Comparison of ENCODE assay signal across 11 mouse cellular contexts in the genomic region with DNA sequence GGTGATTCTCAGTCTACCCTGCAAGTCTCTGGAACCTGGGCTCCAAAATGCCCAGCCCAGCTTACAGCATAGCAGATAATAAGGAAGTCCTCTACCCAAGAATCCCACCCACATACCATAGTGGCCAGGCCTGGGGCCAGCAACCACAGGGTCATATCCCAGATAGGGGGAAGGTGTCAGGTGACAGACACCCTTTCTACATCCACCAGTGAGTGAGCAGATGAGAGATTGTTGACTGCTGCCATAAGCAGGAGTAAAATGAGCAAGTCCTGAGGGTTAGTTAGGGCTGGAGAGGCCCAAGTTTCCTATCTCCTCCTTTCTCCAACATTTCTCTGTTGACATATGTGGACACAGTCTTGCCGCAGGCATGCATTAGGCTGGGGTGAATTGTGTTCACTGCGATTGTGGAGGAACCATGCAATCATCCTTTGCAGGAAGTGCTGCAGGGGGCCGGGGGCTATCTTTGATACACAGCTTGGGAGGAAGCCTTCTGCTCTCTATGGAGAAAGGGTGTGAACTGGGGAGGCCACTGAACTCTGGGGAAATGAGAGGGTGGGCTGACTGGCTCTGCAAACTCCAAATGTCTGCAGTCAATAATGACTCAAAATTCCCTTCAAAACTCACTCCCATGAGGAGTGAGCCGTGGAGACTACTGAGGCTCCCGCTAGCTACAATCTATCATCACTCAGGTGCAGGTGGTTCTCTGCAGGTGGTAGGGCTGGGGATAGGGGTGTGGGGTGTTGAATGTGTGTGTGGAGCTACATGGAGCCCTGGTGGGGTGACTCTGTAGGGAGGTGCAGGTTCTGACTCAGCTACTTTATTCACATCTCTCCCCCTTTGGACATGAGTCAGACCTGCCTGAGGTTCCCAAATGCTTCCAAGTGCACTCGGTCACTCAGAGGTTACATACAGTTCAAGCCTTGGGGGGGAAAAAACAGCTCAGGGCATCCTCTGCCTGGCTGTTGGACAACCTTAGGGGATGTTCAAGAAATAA. TPM values are rescaled to one million over a fixed set of nuclear protein-coding genes. Genes with fewer than 3 reads are reported as not detected.
DNase-seq lines count a peak whose midpoint lies in the region; ATAC-seq and TF ChIP-seq lines count a peak whose summit lies in the region.
"Had no signal": no experiment of that assay in that cellular context is flagged by ENCODE, and none has a peak within 500 bp of the region (broad histone marks: within the 10 kb centered on the region; RNA-seq: fewer than 3 reads in every experiment).

No protein-coding gene starts in this region.

- no peak overlapping the region for H3K9ac ChIP-seq in midbrain, embryonic 11.5 days (ENCODE audit: low read length)
- H3K9ac ChIP-seq in midbrain, embryonic 13.5 days (replicated peaks) = no peak overlapping the region
- no peak overlapping the region for H3K9ac ChIP-seq in intestine, postnatal 0 days (ENCODE audit: low read depth, low read length)
- H3K9ac ChIP-seq: forebrain, embryonic 12.5 days had no signal

- no peaks in the 10 kb centered on the region for H3K36me3 ChIP-seq in midbrain, embryonic 11.5 days (ENCODE audit: control insufficient read depth, insufficient read depth, low read length)
- no peaks in the 10 kb centered on the region for H3K36me3 ChIP-seq in midbrain, embryonic 13.5 days
- H3K36me3 ChIP-seq in macrophage (ENCODE audit: inconsistent target) = 0 out of 2 replicates have a peak, but pooled peaks cover 4% of the 10 kb centered on the region
- no peaks in the 10 kb centered on the region for H3K36me3 ChIP-seq in intestine, postnatal 0 days (ENCODE audit: control insufficient read depth, insufficient read depth)
- H3K36me3 ChIP-seq: forebrain, embryonic 12.5 days had no signal

- no peak overlapping the region for H3K4me3 ChIP-seq in midbrain, embryonic 11.5 days (ENCODE audit: low read depth, low read length)
- no peak overlapping the region for H3K4me3 ChIP-seq in midbrain, embryonic 13.5 days (replicated peaks)
- peak overlapping the region; percentile 89 for H3K4me3 ChIP-seq in macrophage (ENCODE audit: inconsistent target)
- H3K4me3 ChIP-seq in intestine, postnatal 0 days (ENCODE audit: low read depth, low read length) = no peak overlapping the region
- H3K4me3 ChIP-seq: forebrain, embryonic 12.5 days had no signal

- no peak for ATAC-seq in midbrain, embryonic 11.5 days (ENCODE audit: low FRiP score)
- no peak for ATAC-seq in midbrain, embryonic 13.5 days
- ATAC-seq in intestine, postnatal 0 days = no peak
- ATAC-seq: midbrain, embryonic 16.5 days had no signal

- no peaks in the 10 kb centered on the region for H3K9me3 ChIP-seq in midbrain, embryonic 11.5 days (ENCODE audit: control insufficient read depth, low read length)
- H3K9me3 ChIP-seq in midbrain, embryonic 13.5 days = no peaks in the 10 kb centered on the region
- no peaks in the 10 kb centered on the region for H3K9me3 ChIP-seq in intestine, postnatal 0 days (ENCODE audit: control insufficient read depth)
- H3K9me3 ChIP-seq: forebrain, embryonic 12.5 days had no signal

- DNase-seq in midbrain, embryonic 11.5 days (ENCODE audit: low spot score, missing footprints) = peak; percentile 44
- DNase-seq in brain, adult 2 months (ENCODE audit: low read depth, low spot score) = peak; percentile 14
- peak; percentile 69 for DNase-seq in thymus, postnatal 25 days
- no peak for DNase-seq in kidney, postnatal 4 days
- DNase-seq in cerebellum, adult 9-10 months = no peak
- DNase-seq: cerebellum, postnatal 36 days had no signal

- 83% methylated on average over 6 of the region's 6 CpGs for WGBS in midbrain, embryonic 11.5 days
- WGBS in midbrain, embryonic 13.5 days = 86% methylated on average over 6 of the region's 6 CpGs
- WGBS in macrophage (ENCODE audit: missing documents) = 22% methylated on average over 6 of the region's 6 CpGs
- WGBS in intestine, postnatal 0 days = 66% methylated on average over 6 of the region's 6 CpGs

- H3K79me2 ChIP-seq in macrophage (ENCODE audit: inconsistent target) = peaks cover 65% of the 10 kb centered on the region

- H3K27me3 ChIP-seq in midbrain, embryonic 11.5 days (ENCODE audit: control insufficient read depth, insufficient read depth, low read length) = no peaks in the 10 kb centered on the region
- H3K27me3 ChIP-seq in midbrain, embryonic 13.5 days = no peaks in the 10 kb centered on the region
- H3K27me3 ChIP-seq in intestine, postnatal 0 days (replicated peaks; ENCODE audit: control insufficient read depth, insufficient read depth, low read length) = no peaks in the 10 kb centered on the region
- H3K27me3 ChIP-seq: forebrain, embryonic 12.5 days had no signal

- H3K27ac ChIP-seq in midbrain, embryonic 11.5 days (ENCODE audit: low read depth, low read length) = no peak overlapping the region
- H3K27ac ChIP-seq in midbrain, embryonic 13.5 days = no peak overlapping the region
- H3K27ac ChIP-seq in macrophage = peak overlapping the region; percentile 94
- no peak overlapping the region for H3K27ac ChIP-seq in intestine, postnatal 0 days (ENCODE audit: low read depth, low read length)
- H3K27ac ChIP-seq: forebrain, embryonic 12.5 days had no signal

- no peak overlapping the region for H3K4me2 ChIP-seq in midbrain, embryonic 11.5 days
- no peak overlapping the region for H3K4me2 ChIP-seq in midbrain, embryonic 13.5 days (replicated peaks)
- H3K4me2 ChIP-seq in intestine, postnatal 0 days (replicated peaks; ENCODE audit: low read depth) = no peak overlapping the region
- H3K4me2 ChIP-seq: forebrain, embryonic 12.5 days had no signal

- no peak for TF ChIP-seq CTCF in intestine, postnatal 0 days (IDR thresholded peaks at IDR 0.05; ENCODE audit: low read depth)

- no peaks in the 10 kb centered on the region for H3K4me1 ChIP-seq in midbrain, embryonic 11.5 days (ENCODE audit: control insufficient read depth, insufficient read depth, low read length)
- no peaks in the 10 kb centered on the region for H3K4me1 ChIP-seq in midbrain, embryonic 13.5 days (replicated peaks)
- no peaks in the 10 kb centered on the region for H3K4me1 ChIP-seq in intestine, postnatal 0 days (replicated peaks; ENCODE audit: control insufficient read depth, insufficient read depth, low read length)
- H3K4me1 ChIP-seq: forebrain, embryonic 12.5 days had no signal

RNA-seq across cellular contexts. Expression of a gene that starts 1.3 kb away (rescaled TPM):
- polyA plus RNA-seq in midbrain, embryonic 11.5 days (2014; fragmentation: Nextera tagmentation; extraction: Ambion mirVana) = 0.57 and 0.59 TPM in 2 replicates
- 0.61 and 0.87 TPM in 2 replicates for polyA plus RNA-seq in midbrain, embryonic 13.5 days (2015; fragmentation: Nextera tagmentation; extraction: Ambion mirVana)
- 100 to 1,000 TPM in 22 of 26 experiments, 10 to 100 TPM in 4; 30.2 to 203 (median 164) TPM for total RNA-seq in macrophage (2018; cell fraction: chromatin; rRNA removed)
- total RNA-seq in macrophage (2018; cell fraction: cytosol; rRNA removed) = 100 to 1,000 TPM; 247 to 519 (median 377) TPM
- total RNA-seq in macrophage (2018; cell fraction: nucleus; rRNA removed) = 100 to 1,000 TPM; 138 to 880 (median 577) TPM
- 418 to 531 TPM (median 505 TPM) in 3 replicates for polyA plus RNA-seq in macrophage (2018)
- polyA plus RNA-seq in intestine, postnatal 0 days (2015; fragmentation: Nextera tagmentation; extraction: Ambion mirVana) = 1.7 and 2.1 TPM in 2 replicates

RNA-seq across cellular contexts. Expression of a gene that starts 15.7 kb away (rescaled TPM):
- 38.7 and 42.2 TPM in 2 replicates for polyA plus RNA-seq in midbrain, embryonic 11.5 days (2014; fragmentation: Nextera tagmentation; extraction: Ambion mirVana)
- 38.5 and 41.6 TPM in 2 replicates for polyA plus RNA-seq in midbrain, embryonic 13.5 days (2015; fragmentation: Nextera tagmentation; extraction: Ambion mirVana)
- total RNA-seq in macrophage (2018; cell fraction: chromatin; rRNA removed) = 10 to 100 TPM in 18 of 26 experiments, 1 to 10 TPM in 8; 4.4 to 19.6 (median 13.5) TPM
- total RNA-seq in macrophage (2018; cell fraction: cytosol; rRNA removed) = 10 to 100 TPM; 10.8 to 27.4 (median 20.7) TPM
- total RNA-seq in macrophage (2018; cell fraction: nucleus; rRNA removed) = 10 to 100 TPM in 18 of 26 experiments, 1 to 10 TPM in 8; 5.3 to 18.1 (median 11.7) TPM
- polyA plus RNA-seq in macrophage (2018) = 16.8 to 38.8 TPM (median 21.1 TPM) in 3 replicates
- 37.9 and 38.2 TPM in 2 replicates for polyA plus RNA-seq in intestine, postnatal 0 days (2015; fragmentation: Nextera tagmentation; extraction: Ambion mirVana)

RNA-seq across cellular contexts. Expression of a gene that starts 50.2 kb away (rescaled TPM):
- 68.5 and 73.2 TPM in 2 replicates for polyA plus RNA-seq in midbrain, embryonic 11.5 days (2014; fragmentation: Nextera tagmentation; extraction: Ambion mirVana)
- 57.5 and 59.0 TPM in 2 replicates for polyA plus RNA-seq in midbrain, embryonic 13.5 days (2015; fragmentation: Nextera tagmentation; extraction: Ambion mirVana)
- total RNA-seq in macrophage (2018; cell fraction: chromatin; rRNA removed) = 10 to 100 TPM; 20.2 to 99.8 (median 58.3) TPM
- total RNA-seq in macrophage (2018; cell fraction: cytosol; rRNA removed) = 100 to 1,000 TPM in 13 of 26 experiments, 10 to 100 TPM in 13; 77.7 to 133 (median 99.5) TPM
- total RNA-seq in macrophage (2018; cell fraction: nucleus; rRNA removed) = 100 to 1,000 TPM in 8 of 26 experiments, 10 to 100 TPM in 18; 51.1 to 150 (median 89.2) TPM
- polyA plus RNA-seq in macrophage (2018) = 99.5 to 103 TPM (median 102 TPM) in 3 replicates
- 200 and 201 TPM in 2 replicates for polyA plus RNA-seq in intestine, postnatal 0 days (2015; fragmentation: Nextera tagmentation; extraction: Ambion mirVana)

Comparison
In these comparisons a context has a peak if more than half of its experiments do, and no peak if none do; other contexts are left out.
1. DNase-seq: peak in midbrain, embryonic 11.5 days (single experiment), brain, adult 2 months (single experiment) and thymus, postnatal 25 days (single experiment); none in kidney, postnatal 4 days (0 of 2) and cerebellum, adult 9-10 months (single experiment).
2. RNA of a gene that starts 1.3 kb away (polyA plus RNA-seq): 418 to 531 TPM in macrophage; 1.7 to 2.1 TPM in intestine, postnatal 0 days, 0.61 to 0.87 TPM in midbrain, embryonic 13.5 days and 0.57 to 0.59 TPM in midbrain, embryonic 11.5 days; every median in the first group is over 100 times any median in the second.